Mouse (Mus musculus) lung, postnatal 0 days (tissue): ENCODE measurements around the gene Fcna. TPM values are rescaled to one million over a fixed set of nuclear protein-coding genes. Genes with fewer than 3 reads are reported as not detected.

ENCODE experiments used
- ATAC-seq: fragments of 200-750 bp; cut with Nextera tagmentation; 2 replicates; pipeline ENCODE4 v1.8.0; 2017; ENCODE audit warnings: moderate library complexity
- DNase-seq: peaks from one replicate; pipeline ENCODE4 v3.0.0-alpha.2; 2016; ENCODE audit warnings: low spot score
- H3K27ac ChIP-seq: fragments of 300-500 bp; sonication (generic); 2 replicates; pipeline ENCODE4 v1.5.1; 2014; ENCODE audit warnings: antibody characterized with exemption, mild to moderate bottlenecking, low read length, mixed read lengths
- H3K27me3 ChIP-seq: fragments of 300-500 bp; sonication (generic); replicated peaks from 2 replicates; pipeline ENCODE4 v1.6.1; 2014; ENCODE audit warnings: low read length, mixed read lengths; ENCODE audit not compliant: insufficient read depth
- H3K36me3 ChIP-seq: fragments of 300-500 bp; sonication (generic); 2 replicates; pipeline ENCODE4 v1.6.1; 2014; ENCODE audit warnings: low read length, mixed read lengths; ENCODE audit not compliant: insufficient read depth
- H3K4me1 ChIP-seq: fragments of 300-500 bp; sonication (generic); 2 replicates; pipeline ENCODE4 v1.6.1; 2014; ENCODE audit warnings: antibody characterized with exemption, low read depth, low read length, mixed read lengths; ENCODE audit not compliant: insufficient read depth
- H3K4me2 ChIP-seq: fragments of 300-500 bp; sonication (generic); replicated peaks from 2 replicates; pipeline ENCODE4 v1.6.1; 2014; ENCODE audit warnings: low read depth, mild to moderate bottlenecking, low read length, moderate library complexity, mixed read lengths
- H3K4me3 ChIP-seq: fragments of 300-500 bp; sonication (generic); 2 replicates; pipeline ENCODE4 v1.5.1; 2014; ENCODE audit warnings: low read depth, low read length
- H3K9ac ChIP-seq: fragments of 300-500 bp; sonication (generic); replicated peaks from 2 replicates; pipeline ENCODE4 v1.6.1; 2014; ENCODE audit warnings: low read depth, mild to moderate bottlenecking
- H3K9me3 ChIP-seq: fragments of 300-500 bp; sonication (generic); 2 replicates; pipeline ENCODE4 v1.6.1; 2016; ENCODE audit warnings: low read length, mixed read lengths
- CTCF ChIP-seq: IDR thresholded peaks from 2 replicates; pipeline ENCODE4 v1.5.1; 2016; ENCODE audit warnings: antibody characterized with exemption, mild to moderate bottlenecking
- EP300 ChIP-seq: IDR thresholded peaks from 2 replicates; pipeline ENCODE4 v1.6.1; 2016; ENCODE audit warnings: antibody characterized with exemption, mild to moderate bottlenecking, control low read depth
- WGBS: fragments of 180-500 bp; shearing (Covaris S2); extraction: QIAGEN DNeasy Blood & Tissue Kit; methylation state at CpG from one replicate; pipeline ENCODE4 v1.1.7; 2014; 5-methylcytosine and 5-hydroxymethylcytosine counted together
- polyA plus RNA-seq: library from polyadenylated mRNA; unstranded; fragments of >200 nt; fragmentation: Nextera tagmentation; extraction: Ambion mirVana; gene quantifications from 2 replicates; pipeline ENCODE4 v1.2.1, GENCODE M21; 2015

Fcna gene
- polyA plus RNA-seq, 1 experiment from 2014 or later = 2.5 TPM

GRCm38 (mm10) chr2:25585601-25586000 lies 42.2 kb downstream of the Fcna start:
- no peak for TF ChIP-seq CTCF
- TF ChIP-seq EP300 = no peak
- 84% methylated on average over 3 of the region's 3 CpGs for WGBS
- Histone ChIP-seq H3K27ac (no peak overlapping the region), H3K27me3 (peaks cover 5% of the 10 kb centered on the region; the same call in 1 of the 2 replicates), H3K9ac (no peak overlapping the region), H3K4me3 (no peak overlapping the region), H3K4me1 (peaks cover 5% of the 10 kb centered on the region; the same call in 1 of the 2 replicates), H3K9me3 (no peaks in the 10 kb centered on the region), H3K36me3 (0 out of 2 replicates have a peak, but pooled peaks cover 5% of the 10 kb centered on the region), H3K4me2 (no peak overlapping the region)
- ATAC-seq (no peak), DNase-seq (no peak)

GRCm38 (mm10) chr2:25584856-25585255 lies 43.0 kb downstream of the Fcna start:
- Histone ChIP-seq H3K27ac (no peak overlapping the region), H3K4me1 (peaks cover 5% of the 10 kb centered on the region; the same call in 1 of the 2 replicates), H3K9ac (no peak overlapping the region), H3K4me2 (no peak overlapping the region), H3K9me3 (no peaks in the 10 kb centered on the region), H3K4me3 (no peak overlapping the region), H3K27me3 (peaks cover 13% of the 10 kb centered on the region), H3K36me3 (0 out of 2 replicates have a peak, but pooled peaks cover 5% of the 10 kb centered on the region)
- 79% methylated on average over 4 of the region's 4 CpGs for WGBS
- ATAC-seq (no peak), DNase-seq (no peak)
- TF ChIP-seq CTCF (no peak), EP300 (no peak)

- H3K4me3 ChIP-seq = no peak overlapping the region
- no peak for ATAC-seq
Observed at GRCm38 (mm10) chr2:25584152-25584551, 43.7 kb downstream of the Fcna start.

GRCm38 (mm10) chr2:25583571-25583970 lies 44.3 kb downstream of the Fcna start:
- ATAC-seq (no peak), DNase-seq (no peak)
- 54% methylated on average over 4 of the region's 4 CpGs for WGBS
- no peak overlapping the region for H3K4me2 ChIP-seq
- no peak overlapping the region for H3K27ac ChIP-seq
- peaks cover 26% of the 10 kb centered on the region for H3K27me3 ChIP-seq
- 0 out of 2 replicates have a peak, but pooled peaks cover 5% of the 10 kb centered on the region for H3K36me3 ChIP-seq
- H3K4me1 ChIP-seq = peaks cover 14% of the 10 kb centered on the region
- TF ChIP-seq EP300 (no peak), CTCF (no peak)
- H3K4me3 ChIP-seq = no peak overlapping the region
- H3K9me3 ChIP-seq = no peaks in the 10 kb centered on the region
- no peak overlapping the region for H3K9ac ChIP-seq

More at GRCm38 (mm10) chr2:25584152-25584551, 43.7 kb downstream of the Fcna start:
- H3K27ac ChIP-seq = no peak overlapping the region
- DNase-seq = no peak
- WGBS = 73% methylated on average over 3 of the region's 3 CpGs
- no peak overlapping the region for H3K4me2 ChIP-seq
- H3K9ac ChIP-seq = no peak overlapping the region
- H3K9me3 ChIP-seq = no peaks in the 10 kb centered on the region
- H3K27me3 ChIP-seq = peaks cover 20% of the 10 kb centered on the region
- TF ChIP-seq EP300 (no peak), CTCF (no peak)
- H3K4me1 ChIP-seq = peaks cover 11% of the 10 kb centered on the region; the same call in 1 of the 2 replicates
- 0 out of 2 replicates have a peak, but pooled peaks cover 5% of the 10 kb centered on the region for H3K36me3 ChIP-seq

GRCm38 (mm10) chr2:25583120-25583481 lies 44.7 kb downstream of the Fcna start:
- H3K36me3 ChIP-seq = 0 out of 2 replicates have a peak, but pooled peaks cover 5% of the 10 kb centered on the region
- H3K9ac ChIP-seq = no peak overlapping the region
- no peak overlapping the region for H3K4me3 ChIP-seq
- ATAC-seq = no peak
- H3K27me3 ChIP-seq = peaks cover 30% of the 10 kb centered on the region
- TF ChIP-seq EP300 (no peak), CTCF (no peak)
- no peaks in the 10 kb centered on the region for H3K9me3 ChIP-seq
- H3K4me2 ChIP-seq = no peak overlapping the region
- H3K27ac ChIP-seq = no peak overlapping the region
- no peak for DNase-seq
- H3K4me1 ChIP-seq = peaks cover 16% of the 10 kb centered on the region
- 82% methylated on average over 6 of the region's 6 CpGs for WGBS

GRCm38 (mm10) chr2:25582466-25583119 lies 45.2 kb downstream of the Fcna start:
- no peak overlapping the region for H3K9ac ChIP-seq
- no peaks in the 10 kb centered on the region for H3K9me3 ChIP-seq
- ATAC-seq (peak; percentile 23; the same call in 1 of the 2 replicates), DNase-seq (no peak)
- H3K36me3 ChIP-seq = 0 out of 2 replicates have a peak, but pooled peaks cover 5% of the 10 kb centered on the region
- WGBS = 43% methylated on average over 12 of the region's 12 CpGs
- H3K4me1 ChIP-seq = peaks cover 21% of the 10 kb centered on the region
- no peak overlapping the region for H3K4me2 ChIP-seq
- no peak overlapping the region for H3K4me3 ChIP-seq
- TF ChIP-seq EP300 = no peak
- TF ChIP-seq CTCF = no peak
- H3K27me3 ChIP-seq = peaks cover 35% of the 10 kb centered on the region
- no peak overlapping the region for H3K27ac ChIP-seq
